Mouse (Mus musculus): ENCODE measurements around the gene Cfap74.

The Cfap74 gene

GRCm38 (mm10) chr4:155501126-155501525 lies 92.1 kb downstream of the Cfap74 start:
- DNase-seq = peak; percentile 46 to 63

GRCm38 (mm10) chr4:155505067-155505466 lies 96.1 kb downstream of the Cfap74 start:
- DNase-seq = no peak

- DNase-seq = no peak
Measured at GRCm38 (mm10) chr4:155505671-155506295, 96.8 kb downstream of the Cfap74 start.

GRCm38 (mm10) chr4:155508614-155509013 lies 99.6 kb downstream of the Cfap74 start:
- no peak for DNase-seq

GRCm38 (mm10) chr4:155510981-155511380 lies 102.0 kb downstream of the Cfap74 start:
- no peak for DNase-seq

- no peak for DNase-seq
Measured at GRCm38 (mm10) chr4:155514810-155515209, 105.8 kb downstream of the Cfap74 start.

Measured in cerebellum, postnatal 10 days (tissue).